Mouse (Mus musculus): ENCODE results near the gene Milr1.
"Not testable (repeated sequence)": the region's sequence is repeated elsewhere in the genome, so short reads cannot be mapped to it uniquely, and the experiment has no call there.

The Milr1 gene

DNA sequence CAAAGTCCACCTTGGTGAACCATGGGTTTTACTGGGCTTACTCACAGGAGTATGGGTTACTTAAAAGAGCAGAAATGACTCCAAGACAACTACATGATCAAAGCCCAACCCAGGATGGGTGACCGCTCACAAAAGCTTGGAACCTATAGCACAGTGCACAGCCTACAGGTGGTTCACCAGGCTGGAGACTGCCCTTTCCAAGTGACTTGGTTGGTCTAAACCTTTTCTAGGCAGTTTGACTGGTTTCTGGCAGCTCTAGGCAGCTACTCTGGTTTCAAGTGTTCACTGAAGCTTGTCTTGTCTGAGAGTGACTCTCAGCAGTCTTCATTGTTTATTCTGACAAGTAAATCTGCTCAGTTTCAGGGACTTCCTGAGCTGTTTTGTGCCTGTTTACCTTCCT is 21.4 kb upstream of the Milr1 start:
- no peak for ATAC-seq (ENCODE audit: insufficient number of reproducible peaks, low FRiP score, low TSS enrichment)

DNA sequence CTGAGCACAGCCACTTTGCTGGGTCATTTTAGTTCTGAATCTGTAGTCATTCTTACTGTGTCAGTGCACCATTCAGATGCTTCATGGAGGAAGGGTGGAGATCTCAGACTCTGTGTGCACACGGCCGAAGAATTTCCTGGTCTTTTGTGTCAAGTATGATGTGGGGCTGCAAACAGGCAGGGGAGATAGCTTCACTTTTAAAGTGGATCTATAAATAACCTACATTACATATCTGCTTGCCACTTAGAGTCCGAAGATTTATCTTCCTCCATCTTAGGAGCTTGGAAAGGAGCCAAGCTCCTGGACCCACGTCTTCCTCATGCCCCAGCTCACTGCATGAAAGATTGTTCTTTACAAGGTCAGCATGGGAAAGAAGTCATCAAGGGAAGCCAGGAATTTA is 20.3 kb upstream of the Milr1 start:
- no peak for ATAC-seq (ENCODE audit: insufficient number of reproducible peaks, low FRiP score, low TSS enrichment)

DNA sequence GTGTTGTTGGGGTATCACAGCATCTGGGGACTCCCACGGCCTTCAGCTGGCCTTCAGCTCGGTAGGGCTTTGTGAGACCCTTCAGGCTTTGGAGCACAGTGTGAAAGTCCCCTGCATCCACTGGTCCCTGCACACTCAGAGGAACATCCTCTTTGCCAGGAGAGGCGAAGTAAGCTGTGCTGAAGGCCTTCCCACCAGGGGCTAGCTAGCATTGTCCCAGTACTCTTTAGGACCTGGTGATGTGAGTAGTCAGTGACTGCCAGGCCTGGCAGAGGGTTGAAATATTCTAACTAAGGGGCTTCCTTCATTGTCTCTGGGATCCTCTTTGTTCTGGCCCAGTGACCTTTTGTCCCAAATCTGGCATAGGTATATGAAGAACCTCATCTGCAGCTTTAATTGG is 14.4 kb upstream of the Milr1 start:
- ATAC-seq (ENCODE audit: insufficient number of reproducible peaks, low FRiP score, low TSS enrichment): no peak

- no peak for ATAC-seq (ENCODE audit: insufficient number of reproducible peaks, low FRiP score, low TSS enrichment)
These were observed 13.8 kb upstream of the Milr1 start for GRCm38 (mm10) chr11:106737178-106737621.

GRCm38 (mm10) chr11:106739116-106739515 is 11.9 kb upstream of the Milr1 start:
- ATAC-seq (ENCODE audit: insufficient number of reproducible peaks, low FRiP score, low TSS enrichment): no peak

DNA sequence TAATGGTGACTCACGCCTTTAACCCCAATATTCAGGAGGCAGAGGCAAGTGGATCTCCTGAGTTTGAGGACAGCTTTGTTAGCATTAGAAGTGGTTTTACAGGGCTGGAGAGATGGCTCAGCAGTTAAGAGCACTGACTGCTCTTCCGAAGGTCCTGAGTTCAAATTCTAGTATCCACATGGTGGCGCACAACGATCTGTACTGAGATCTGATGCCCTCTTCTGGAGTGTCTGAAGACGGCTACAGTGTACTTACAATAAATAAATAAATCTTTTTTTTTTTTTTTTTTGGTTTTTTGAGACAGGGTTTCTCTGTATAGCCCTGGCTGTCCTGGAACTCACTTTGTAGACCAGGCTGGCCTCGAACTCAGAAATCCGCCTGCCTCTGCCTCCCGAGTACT is 10.3 kb upstream of the Milr1 start:
- not testable (repeated sequence) for ATAC-seq (ENCODE audit: insufficient number of reproducible peaks, low FRiP score, low TSS enrichment)

DNA sequence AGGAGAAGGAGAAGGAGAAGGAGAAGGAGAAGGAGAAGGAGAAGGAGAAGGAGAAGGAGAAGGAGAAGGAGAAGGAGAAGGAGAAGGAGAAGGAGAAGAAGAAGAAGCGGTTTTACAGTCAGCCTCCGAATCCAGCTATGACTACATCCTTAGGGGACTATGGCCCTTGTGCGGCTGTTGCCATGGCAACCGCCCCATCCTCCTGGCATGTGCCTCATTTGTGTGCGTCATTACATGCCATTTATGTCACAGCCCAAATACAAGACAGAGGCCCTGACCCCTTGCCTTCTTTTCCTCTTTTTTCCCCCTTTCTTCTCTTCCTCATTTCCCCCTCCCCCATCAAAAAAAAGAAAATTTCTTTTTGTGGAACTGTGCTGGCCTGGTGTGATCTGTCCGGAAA is 9.8 kb upstream of the Milr1 start:
- no peak for ATAC-seq (ENCODE audit: insufficient number of reproducible peaks, low FRiP score, low TSS enrichment)

DNA sequence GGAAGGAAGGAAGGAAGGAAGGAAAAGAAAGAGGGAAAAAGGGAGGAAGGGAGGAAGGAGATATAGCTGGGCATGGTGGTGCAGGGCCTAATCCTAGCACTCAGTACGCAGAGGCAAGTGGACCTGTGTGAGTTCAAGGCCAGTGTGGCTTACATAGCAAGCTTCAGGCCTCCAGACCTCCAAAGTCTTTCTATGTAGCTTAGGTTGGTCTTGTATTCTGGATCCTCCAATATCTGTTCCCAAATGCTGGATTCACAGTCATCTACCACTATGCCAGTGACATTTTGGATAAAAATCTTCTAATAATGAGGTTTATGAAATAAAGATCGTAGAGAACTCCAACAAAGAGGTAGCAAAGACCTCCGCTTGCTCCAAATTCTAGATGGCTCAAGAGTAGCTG is 9.2 kb upstream of the Milr1 start:
- ATAC-seq (ENCODE audit: insufficient number of reproducible peaks, low FRiP score, low TSS enrichment): no peak

GRCm38 (mm10) chr11:106742388-106742841 is 8.6 kb upstream of the Milr1 start:
- no peak for ATAC-seq (ENCODE audit: insufficient number of reproducible peaks, low FRiP score, low TSS enrichment)

DNA sequence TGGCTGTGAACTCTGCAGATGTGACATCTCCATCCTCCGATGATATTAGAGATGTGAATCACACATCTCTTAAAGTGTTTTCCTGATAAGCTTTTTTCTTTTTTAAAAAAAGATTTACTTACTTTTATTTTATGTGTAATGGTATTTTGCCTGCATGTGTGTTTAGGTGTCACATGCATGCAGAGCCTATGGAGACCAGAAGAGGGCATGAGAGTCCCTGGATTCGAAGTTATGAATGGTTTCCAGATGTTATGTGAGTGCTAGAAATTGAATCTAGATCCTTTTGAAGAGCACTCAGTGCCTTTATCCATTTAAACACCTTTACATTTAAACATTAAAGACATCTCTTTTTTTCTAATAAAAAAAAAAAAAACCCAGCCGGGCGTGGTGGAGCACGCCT is 6.1 kb upstream of the Milr1 start:
- ATAC-seq (ENCODE audit: insufficient number of reproducible peaks, low FRiP score, low TSS enrichment): no peak

DNA sequence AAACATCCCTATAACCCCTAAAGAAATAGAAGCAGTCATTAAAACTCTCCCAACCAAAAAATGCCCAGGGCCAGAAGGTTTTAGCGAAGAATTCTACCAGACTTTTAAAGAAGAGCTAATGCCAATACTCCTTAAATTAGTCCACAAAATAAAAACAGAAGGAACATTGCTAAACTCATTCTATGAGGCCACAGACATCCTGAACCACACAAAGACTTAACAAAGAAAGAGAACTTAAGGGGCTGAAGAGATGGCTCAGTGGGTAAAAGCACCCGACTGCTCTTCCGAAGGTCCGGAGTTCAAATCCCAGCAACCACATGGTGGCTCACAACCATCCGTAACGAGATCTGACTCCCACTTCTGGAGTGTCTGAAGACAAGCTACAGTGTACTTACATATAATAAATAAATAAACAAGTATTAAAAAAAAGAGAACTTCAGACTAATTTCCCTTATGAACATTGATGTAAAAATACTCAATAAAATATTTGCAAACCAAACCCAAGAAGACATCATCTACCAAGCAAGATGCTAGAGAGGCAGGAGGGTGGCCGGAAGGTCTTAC is 1.4 kb upstream of the Milr1 start:
- ATAC-seq (ENCODE audit: insufficient number of reproducible peaks, low FRiP score, low TSS enrichment): not testable (repeated sequence)

DNA sequence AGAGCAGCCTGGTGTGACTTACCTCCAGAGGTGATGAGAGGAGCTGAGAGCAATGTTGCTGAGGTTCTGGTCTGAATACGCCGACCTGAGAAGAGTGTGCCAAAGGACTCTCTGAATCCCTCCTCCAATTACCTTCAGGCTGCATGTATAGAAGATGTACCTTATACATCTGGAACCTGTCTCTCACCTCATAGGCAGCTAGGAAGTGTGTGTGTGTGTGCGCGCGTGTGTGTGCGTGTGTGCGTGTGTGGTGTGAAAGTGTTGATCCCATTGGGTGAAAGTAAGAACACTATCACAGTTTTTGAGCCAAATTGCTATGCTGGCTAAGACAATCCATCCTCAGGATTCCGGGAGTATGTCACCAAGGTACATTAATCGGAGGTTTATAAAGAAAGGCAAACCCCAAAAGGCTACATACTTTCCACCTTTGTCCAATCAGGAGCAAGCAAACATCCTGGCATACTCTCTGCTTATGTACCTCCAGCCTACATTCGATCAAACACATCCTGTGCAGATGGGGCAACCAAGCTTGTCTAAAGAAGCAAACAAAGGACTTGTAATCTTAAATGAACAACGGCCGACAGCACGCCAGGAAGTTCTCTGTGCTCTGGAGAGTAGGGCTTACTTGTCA is 790 bp upstream of the Milr1 start, which contains the start of gene Pecam1:
Gene Pecam1 (minus strand): TSS at position 508 of the 631 bp plus-strand sequence.
- ATAC-seq (ENCODE audit: insufficient number of reproducible peaks, low FRiP score, low TSS enrichment): no peak

DNA sequence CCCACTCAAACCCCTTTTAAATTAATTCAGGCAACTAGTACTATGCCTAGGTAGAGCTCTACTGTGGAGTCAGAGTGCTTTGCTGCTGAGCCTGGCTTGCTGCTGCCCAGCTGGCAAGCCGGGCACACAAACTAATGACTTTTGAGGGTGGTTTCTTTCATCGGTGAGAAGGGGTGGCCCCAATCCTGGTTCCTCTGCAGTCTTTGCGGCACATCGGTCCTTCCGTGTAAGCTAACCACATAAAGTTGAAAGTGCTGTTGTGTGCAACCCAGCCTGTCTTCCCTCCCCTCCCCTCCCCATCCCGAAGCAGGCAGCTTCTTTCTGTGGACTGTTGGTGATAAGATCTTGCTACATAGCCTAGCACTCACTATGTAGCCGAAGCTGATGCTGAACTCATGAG is 1.1 kb downstream of the Milr1 start:
- ATAC-seq (ENCODE audit: insufficient number of reproducible peaks, low FRiP score, low TSS enrichment): no peak

DNA sequence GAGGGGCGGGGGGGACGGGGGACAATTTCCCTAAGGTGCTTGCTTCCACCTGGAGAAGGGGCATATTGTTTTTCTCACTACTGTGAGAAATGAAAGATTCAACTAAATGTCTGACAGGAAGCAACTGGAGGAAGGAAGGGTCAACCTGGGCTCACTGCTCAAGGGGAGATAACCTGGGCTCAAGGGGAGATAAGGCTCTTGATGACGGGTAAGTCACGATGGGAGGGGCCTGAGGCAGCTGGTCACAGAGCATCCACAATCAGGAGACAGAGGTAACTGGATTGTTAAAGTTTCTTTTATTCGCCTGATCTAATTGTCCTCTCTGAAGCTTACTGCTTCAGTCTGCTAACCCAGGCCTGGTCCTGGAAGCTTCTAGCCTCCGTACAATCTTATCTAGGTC is 2.3 kb downstream of the Milr1 start:
- no peak for ATAC-seq (ENCODE audit: insufficient number of reproducible peaks, low FRiP score, low TSS enrichment)

DNA sequence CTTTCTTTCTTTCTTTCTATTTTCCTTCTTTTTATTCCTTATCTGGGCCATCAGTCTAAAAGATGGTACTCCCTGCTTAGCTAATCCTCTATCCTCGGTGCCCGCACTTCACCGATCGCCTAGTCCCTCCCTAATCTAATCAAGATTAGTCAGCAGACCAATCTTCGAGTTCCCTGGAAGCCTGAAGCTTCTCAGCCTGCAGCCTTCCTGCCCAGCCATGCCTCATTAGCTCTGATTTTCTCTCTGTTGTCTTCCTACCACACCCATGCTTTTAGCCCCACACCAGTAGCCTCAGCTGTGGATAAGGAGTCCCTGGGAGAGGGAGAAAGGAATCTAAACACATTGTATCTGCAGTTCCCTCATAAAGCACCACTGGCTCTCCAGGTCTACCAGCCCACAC is 4.6 kb downstream of the Milr1 start:
- ATAC-seq (ENCODE audit: insufficient number of reproducible peaks, low FRiP score, low TSS enrichment): no peak

DNA sequence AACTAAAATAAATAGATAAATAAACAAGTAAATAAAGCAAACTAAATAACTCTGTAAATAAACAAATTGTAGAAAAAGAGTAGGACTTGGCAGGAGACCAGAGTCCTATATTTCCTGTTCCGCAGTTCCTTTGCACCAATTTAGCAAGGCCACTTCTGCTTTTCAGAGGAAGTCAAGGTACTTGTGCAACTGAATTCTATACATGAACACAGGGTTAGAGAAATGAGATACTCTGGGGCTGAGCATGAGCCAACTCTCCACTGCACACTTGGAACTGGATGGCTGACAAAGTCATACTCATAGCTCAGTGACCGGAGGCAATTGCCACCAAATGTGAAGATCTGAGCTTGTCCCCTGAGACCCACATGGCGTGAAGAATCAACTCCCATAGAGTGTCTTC is 8.0 kb downstream of the Milr1 start:
- ATAC-seq (ENCODE audit: insufficient number of reproducible peaks, low FRiP score, low TSS enrichment): no peak

DNA sequence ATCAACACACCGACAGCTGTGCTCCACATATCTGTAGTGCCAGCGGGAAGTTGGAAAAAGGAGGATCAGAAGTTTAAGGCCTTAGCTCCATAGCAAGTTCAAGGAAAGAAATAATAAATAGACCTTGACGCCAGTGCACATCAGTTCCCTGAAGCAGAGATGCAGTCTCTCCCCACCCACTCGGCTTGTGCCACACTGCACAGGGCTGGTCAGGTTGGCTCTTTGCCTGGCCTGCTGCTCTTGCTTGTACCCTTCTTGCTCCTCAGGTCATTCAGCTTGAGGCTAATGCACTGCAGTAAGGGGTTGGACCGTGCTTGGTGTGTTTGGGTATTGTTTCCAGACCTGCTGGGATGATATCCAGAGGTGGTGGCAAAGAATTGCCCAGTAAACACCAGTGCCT is 9.5 kb downstream of the Milr1 start:
- no peak for ATAC-seq (ENCODE audit: insufficient number of reproducible peaks, low FRiP score, low TSS enrichment)

- no peak for ATAC-seq (ENCODE audit: insufficient number of reproducible peaks, low FRiP score, low TSS enrichment)
These were observed 11.2 kb downstream of the Milr1 start for GRCm38 (mm10) chr11:106762139-106762799.

- ATAC-seq (ENCODE audit: insufficient number of reproducible peaks, low FRiP score, low TSS enrichment): no peak
These were observed 11.8 kb downstream of the Milr1 start for GRCm38 (mm10) chr11:106762800-106763185.

GRCm38 (mm10) chr11:106766611-106767162 is 15.7 kb downstream of the Milr1 start:
- no peak for ATAC-seq (ENCODE audit: insufficient number of reproducible peaks, low FRiP score, low TSS enrichment)

GRCm38 (mm10) chr11:106767516-106767915 is 16.5 kb downstream of the Milr1 start:
- ATAC-seq (ENCODE audit: insufficient number of reproducible peaks, low FRiP score, low TSS enrichment): no peak
